Mouse (Mus musculus) ES-E14 (cell line): Measurements from ENCODE around the gene Prpf19.

Source experiments
- HCFC1 ChIP-seq: IDR thresholded peaks from 2 replicates; pipeline ENCODE4 v1.6.1; 2012; ENCODE audit warnings: low read length, inconsistent platforms, borderline replicate concordance; ENCODE audit not compliant: insufficient read depth
- MAFK ChIP-seq: IDR thresholded peaks from 2 replicates; pipeline ENCODE4 v1.6.1; 2014; ENCODE audit warnings: mild to moderate bottlenecking, low read depth, low read length, inconsistent platforms; ENCODE audit not compliant: insufficient read depth
- ZC3H11A ChIP-seq: IDR thresholded peaks from 2 replicates; pipeline ENCODE4 v1.6.1; 2012; ENCODE audit warnings: low read depth, mild to moderate bottlenecking, inconsistent platforms, low read length, borderline replicate concordance

DNA sequence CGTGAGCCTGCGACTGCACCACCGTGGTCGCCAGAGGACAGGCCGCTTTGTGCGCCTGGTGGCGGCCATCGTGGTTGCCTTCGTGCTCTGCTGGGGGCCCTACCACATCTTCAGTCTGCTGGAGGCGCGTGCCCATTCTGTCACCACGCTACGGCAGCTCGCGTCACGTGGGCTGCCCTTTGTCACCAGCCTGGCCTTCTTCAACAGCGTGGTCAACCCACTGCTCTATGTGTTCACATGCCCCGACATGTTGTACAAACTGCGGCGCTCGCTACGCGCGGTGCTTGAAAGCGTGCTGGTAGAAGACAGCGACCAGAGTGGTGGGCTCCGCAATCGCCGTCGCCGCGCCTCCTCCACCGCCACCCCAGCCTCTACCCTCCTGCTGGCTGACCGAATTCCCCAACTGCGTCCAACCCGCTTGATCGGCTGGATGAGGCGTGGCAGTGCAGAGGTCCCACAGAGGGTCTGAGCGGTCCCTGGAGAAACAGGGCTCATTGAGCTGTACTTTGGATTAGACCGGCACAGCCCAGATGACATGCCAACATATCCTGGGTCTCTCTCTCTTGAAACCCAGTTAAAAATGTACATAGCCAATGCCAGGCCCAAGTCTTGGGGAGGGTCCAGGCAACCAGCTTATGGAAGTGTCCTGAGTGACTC lies 45.9 kb downstream of the Prpf19 start:
- TF ChIP-seq MAFK (no peak), ZC3H11A (no peak), HCFC1 (no peak)
